Mouse (Mus musculus) ES-E14 (cell line): Measurements from ENCODE around the gene Emilin2.

ENCODE experiments used
- CHD2 ChIP-seq: IDR thresholded peaks from 2 replicates; pipeline ENCODE4 v1.6.1; 2014; ENCODE audit warnings: mild to moderate bottlenecking, low read depth, low read length, inconsistent platforms
- HCFC1 ChIP-seq: IDR thresholded peaks from 2 replicates; pipeline ENCODE4 v1.6.1; 2012; ENCODE audit warnings: low read length, inconsistent platforms, borderline replicate concordance; ENCODE audit not compliant: insufficient read depth
- ZC3H11A ChIP-seq: IDR thresholded peaks from 2 replicates; pipeline ENCODE4 v1.6.1; 2012; ENCODE audit warnings: low read depth, mild to moderate bottlenecking, inconsistent platforms, low read length, borderline replicate concordance
- ZNF384 ChIP-seq: IDR thresholded peaks from 2 replicates; pipeline ENCODE4 v1.6.1; 2012; ENCODE audit warnings: low read depth, low read length, inconsistent platforms

DNA sequence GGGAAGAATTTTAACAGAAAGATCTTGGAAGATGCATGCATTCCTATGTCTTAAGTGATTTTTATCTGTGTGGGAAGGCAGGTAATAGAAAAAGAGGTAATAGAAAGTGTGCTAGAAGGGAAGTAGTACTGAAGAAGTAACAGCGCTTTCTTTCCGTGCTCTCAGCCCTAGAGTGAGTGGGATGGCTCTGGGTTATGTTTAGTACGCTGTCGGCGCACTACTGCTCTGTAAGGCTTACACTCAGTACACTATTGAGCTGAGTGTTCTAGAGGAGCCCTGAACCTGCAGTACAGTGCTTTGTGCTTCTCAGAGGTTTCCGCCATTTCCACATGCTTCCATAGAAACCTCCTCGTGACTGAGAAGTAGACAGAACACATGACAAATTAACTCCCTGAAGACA lies 83.1 kb downstream of the Emilin2 start:
- TF ChIP-seq CHD2 (no peak), HCFC1 (no peak), ZNF384 (no peak), ZC3H11A (no peak)
